Mouse (Mus musculus): ENCODE data around the gene Stim2. TPM values are rescaled to one million over a fixed set of nuclear protein-coding genes. Genes with fewer than 3 reads are reported as not detected.

The Stim2 gene
- total and polyA plus RNA-seq, 2 experiments from 2014 or later = 27.1 to 34.2 TPM

DNA sequence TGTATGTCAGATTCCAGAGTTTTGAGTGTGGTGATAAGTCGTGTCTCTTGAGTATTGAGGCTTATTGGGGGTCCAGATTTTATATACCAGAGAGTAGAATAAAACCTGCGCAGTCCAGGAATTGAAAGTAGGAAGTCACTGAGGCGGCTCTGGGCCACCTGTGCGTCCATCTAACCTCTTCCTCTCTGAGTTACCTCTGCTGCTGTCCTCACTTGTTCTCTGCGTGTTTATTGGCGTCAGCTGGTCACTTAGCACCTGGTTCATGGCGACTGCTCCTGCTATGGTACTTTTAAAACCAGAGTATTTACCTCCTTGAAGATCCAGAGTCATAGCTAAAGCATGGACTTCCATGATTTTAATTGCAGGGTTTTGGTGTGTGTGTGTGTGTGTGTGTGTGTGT lies 73.4 kb downstream of the Stim2 start:
- Histone ChIP-seq H3K4me1 (ENCODE audit: insufficient read depth) (no peaks in the 10 kb centered on the region), H3K27me3 (ENCODE audit: insufficient read depth, low read length) (no peaks in the 10 kb centered on the region), H3K4me3 (ENCODE audit: low read depth, low read length) (no peak overlapping the region), H3K27ac (ENCODE audit: low read depth, low read length) (no peak overlapping the region), H3K9ac (no peak overlapping the region), H3K4me2 (ENCODE audit: low read depth) (no peak overlapping the region), H3K36me3 (ENCODE audit: insufficient read depth) (no peaks in the 10 kb centered on the region), H3K9me3 (ENCODE audit: low read length) (no peaks in the 10 kb centered on the region)
- TF ChIP-seq CTCF (IDR thresholded peaks at IDR 0.05; ENCODE audit: low read depth) = no peak
- DNase-seq (no peak), ATAC-seq (no peak)
- WGBS = 88% methylated on average over 7 of the region's 7 CpGs

DNA sequence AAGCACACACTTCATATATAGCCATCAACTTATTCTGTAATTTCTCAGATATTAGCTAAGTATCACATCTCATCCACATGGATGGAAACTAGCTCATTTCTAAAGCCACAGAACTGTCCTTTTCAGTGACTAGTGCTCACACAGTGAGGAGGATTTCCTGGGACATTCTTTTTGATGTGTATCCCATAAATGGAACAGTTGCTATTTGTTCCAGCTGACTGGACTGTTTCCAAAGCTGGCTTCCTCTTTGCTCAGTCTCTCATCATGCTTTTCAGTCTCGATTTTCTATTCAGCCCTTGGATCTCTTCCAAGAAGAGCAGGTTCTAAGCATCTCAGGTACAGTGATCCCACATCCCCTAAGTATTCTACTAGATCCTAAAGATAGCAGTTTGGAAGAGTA lies 75.0 kb downstream of the Stim2 start:
- Histone ChIP-seq H3K27ac (ENCODE audit: low read depth, low read length) (peak overlapping the region; percentile 24; the same call in 1 of the 2 replicates), H3K4me1 (ENCODE audit: insufficient read depth) (no peaks in the 10 kb centered on the region), H3K9me3 (ENCODE audit: low read length) (no peaks in the 10 kb centered on the region), H3K27me3 (ENCODE audit: insufficient read depth, low read length) (no peaks in the 10 kb centered on the region), H3K9ac (no peak overlapping the region), H3K4me3 (ENCODE audit: low read depth, low read length) (no peak overlapping the region), H3K4me2 (ENCODE audit: low read depth) (no peak overlapping the region), H3K36me3 (ENCODE audit: insufficient read depth) (no peaks in the 10 kb centered on the region)
- TF ChIP-seq CTCF (IDR thresholded peaks at IDR 0.05; ENCODE audit: low read depth) = no peak
- ATAC-seq (no peak), DNase-seq (no peak)
- 5% methylated on average over 1 of the region's 1 CpGs for WGBS

DNA sequence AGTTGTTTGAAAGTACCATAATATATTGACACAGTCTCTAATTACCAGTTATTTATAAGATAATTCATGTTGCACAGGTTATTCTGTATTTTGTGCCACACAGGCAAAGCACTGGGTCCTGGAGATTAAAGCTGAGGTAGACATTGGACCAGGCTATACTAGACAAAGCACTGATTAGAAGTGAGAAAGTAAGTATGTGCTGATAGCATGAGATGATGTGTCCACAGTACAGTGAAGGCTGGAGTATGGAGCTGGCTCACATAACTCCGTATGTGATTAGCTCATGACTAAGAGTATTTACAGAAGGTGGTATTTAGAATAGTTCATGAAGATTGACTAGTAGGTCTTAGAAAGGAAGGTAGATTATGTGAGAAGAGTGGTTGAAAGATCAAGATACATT lies 81.7 kb downstream of the Stim2 start:
- H3K9ac ChIP-seq = no peak overlapping the region
- TF ChIP-seq CTCF (IDR thresholded peaks at IDR 0.05; ENCODE audit: low read depth) = no peak
- H3K27ac ChIP-seq (ENCODE audit: low read depth, low read length) = no peak overlapping the region
- DNase-seq (no peak), ATAC-seq (no peak)
- WGBS = 100% methylated on average over 1 of the region's 1 CpGs
- H3K27me3 ChIP-seq (ENCODE audit: insufficient read depth, low read length) = no peaks in the 10 kb centered on the region
- H3K4me2 ChIP-seq (ENCODE audit: low read depth) = no peak overlapping the region
- no peaks in the 10 kb centered on the region for H3K9me3 ChIP-seq (ENCODE audit: low read length)
- no peaks in the 10 kb centered on the region for H3K36me3 ChIP-seq (ENCODE audit: insufficient read depth)
- H3K4me3 ChIP-seq (ENCODE audit: low read depth, low read length) = no peak overlapping the region
- no peaks in the 10 kb centered on the region for H3K4me1 ChIP-seq (ENCODE audit: insufficient read depth)

DNA sequence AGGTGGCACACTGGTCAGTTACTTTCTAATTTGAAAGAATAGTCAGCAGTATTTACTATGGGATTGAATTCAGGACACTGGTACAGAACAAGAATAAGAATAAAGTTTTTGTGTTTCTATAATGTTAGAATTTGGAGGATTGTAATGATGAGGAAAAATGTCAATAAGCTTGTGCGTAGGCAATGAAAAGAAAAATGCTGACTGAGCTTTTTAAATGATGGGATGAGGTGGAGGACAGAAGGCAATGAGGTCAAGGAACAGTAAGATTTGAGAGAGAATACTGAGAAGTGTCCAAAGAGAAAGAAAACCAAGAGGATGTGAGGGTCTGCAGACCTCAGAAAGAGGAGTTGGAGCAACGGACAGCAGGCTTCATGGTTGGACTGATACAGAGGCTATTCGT lies 89.6 kb downstream of the Stim2 start:
- Histone ChIP-seq H3K4me1 (ENCODE audit: insufficient read depth) (no peaks in the 10 kb centered on the region), H3K27me3 (ENCODE audit: insufficient read depth, low read length) (no peaks in the 10 kb centered on the region), H3K9ac (no peak overlapping the region), H3K4me3 (ENCODE audit: low read depth, low read length) (no peak overlapping the region), H3K4me2 (ENCODE audit: low read depth) (no peak overlapping the region), H3K9me3 (ENCODE audit: low read length) (no peaks in the 10 kb centered on the region), H3K27ac (ENCODE audit: low read depth, low read length) (no peak overlapping the region), H3K36me3 (ENCODE audit: insufficient read depth) (no peaks in the 10 kb centered on the region)
- 86% methylated on average over 3 of the region's 3 CpGs for WGBS
- no peak for TF ChIP-seq CTCF (IDR thresholded peaks at IDR 0.05; ENCODE audit: low read depth)
- ATAC-seq (no peak), DNase-seq (no peak)

DNA sequence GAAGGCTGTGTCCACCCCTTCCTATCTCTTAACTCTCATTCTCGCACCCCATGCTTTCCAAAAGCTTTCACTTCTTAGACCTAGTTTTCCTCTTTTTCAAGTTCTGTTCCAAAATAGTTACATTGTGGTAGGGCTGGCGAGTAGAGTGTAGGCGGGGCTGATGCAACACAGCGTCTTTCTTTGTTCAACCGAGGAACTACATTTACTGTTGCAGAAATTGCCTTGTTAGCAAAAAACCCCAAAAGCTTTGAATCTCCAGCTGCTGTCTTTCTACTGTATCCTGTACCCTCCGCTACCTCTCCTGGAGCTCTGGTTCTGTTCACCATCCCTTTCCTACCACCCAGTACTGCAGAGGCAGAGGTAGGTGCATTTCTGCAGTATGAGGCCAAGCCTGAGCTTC lies 99.9 kb downstream of the Stim2 start:
- no peak overlapping the region for H3K4me3 ChIP-seq (ENCODE audit: low read depth, low read length)
- no peak overlapping the region for H3K27ac ChIP-seq (ENCODE audit: low read depth, low read length)
- no peak for DNase-seq
- WGBS = 66% methylated on average over 6 of the region's 6 CpGs
- H3K9ac ChIP-seq = no peak overlapping the region
- no peaks in the 10 kb centered on the region for H3K36me3 ChIP-seq (ENCODE audit: insufficient read depth)
- H3K27me3 ChIP-seq (ENCODE audit: insufficient read depth, low read length) = no peaks in the 10 kb centered on the region
- no peak for TF ChIP-seq CTCF (IDR thresholded peaks at IDR 0.05; ENCODE audit: low read depth)
- no peak overlapping the region for H3K4me2 ChIP-seq (ENCODE audit: low read depth)
- H3K9me3 ChIP-seq (ENCODE audit: low read length) = no peaks in the 10 kb centered on the region
- no peak for ATAC-seq
- peaks cover 10% of the 10 kb centered on the region for H3K4me1 ChIP-seq (ENCODE audit: insufficient read depth)

DNA sequence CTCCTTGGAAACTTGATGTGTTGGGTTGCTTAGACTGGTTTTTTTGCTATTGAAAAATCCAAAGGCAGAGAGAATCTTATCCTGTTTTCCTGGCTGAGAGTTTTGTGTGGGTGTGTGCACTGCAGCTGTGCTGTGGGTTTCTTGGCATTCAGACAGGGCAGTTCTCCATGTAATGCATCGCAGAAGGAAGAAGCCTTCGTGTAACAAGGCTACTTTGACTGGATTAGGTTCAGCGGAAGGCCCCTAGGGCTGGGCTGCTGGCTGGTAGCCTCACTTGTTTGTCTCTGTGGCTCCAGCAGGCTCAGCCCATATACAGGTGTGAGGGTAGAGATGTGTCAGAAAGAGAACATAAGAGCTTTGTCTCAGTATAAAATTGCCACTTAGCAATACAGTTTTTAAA lies 102.6 kb downstream of the Stim2 start:
- Histone ChIP-seq H3K27me3 (ENCODE audit: insufficient read depth, low read length) (no peaks in the 10 kb centered on the region), H3K9me3 (ENCODE audit: low read length) (no peaks in the 10 kb centered on the region), H3K4me3 (ENCODE audit: low read depth, low read length) (no peak overlapping the region), H3K4me2 (ENCODE audit: low read depth) (no peak overlapping the region), H3K9ac (no peak overlapping the region), H3K27ac (ENCODE audit: low read depth, low read length) (0 out of 2 replicates have a peak overlapping the region, but pooled peaks have one; percentile 45), H3K4me1 (ENCODE audit: insufficient read depth) (peaks cover 10% of the 10 kb centered on the region), H3K36me3 (ENCODE audit: insufficient read depth) (no peaks in the 10 kb centered on the region)
- 20% methylated on average over 3 of the region's 3 CpGs for WGBS
- no peak for TF ChIP-seq CTCF (IDR thresholded peaks at IDR 0.05; ENCODE audit: low read depth)
- DNase-seq = peak; percentile 64
- ATAC-seq = peak; percentile 83

DNA sequence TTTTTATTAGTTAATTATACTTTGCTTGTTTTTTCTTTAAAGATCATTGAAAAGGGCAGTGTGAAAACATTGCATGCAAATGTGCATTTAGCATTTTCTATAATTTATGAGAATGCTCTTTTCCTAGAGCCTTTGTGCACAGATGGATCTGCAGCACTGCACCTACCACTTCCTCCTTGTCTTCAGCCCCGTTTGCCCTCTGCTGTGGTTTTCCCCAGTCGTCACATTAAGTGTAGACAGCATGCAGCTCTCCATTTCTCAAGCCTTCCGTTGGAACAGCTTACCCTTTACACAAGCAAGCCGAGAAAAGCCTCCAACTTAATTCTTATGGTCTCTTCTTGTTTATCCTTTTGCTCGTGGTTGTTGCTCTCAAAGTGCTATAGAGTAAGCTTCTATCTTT lies 103.0 kb downstream of the Stim2 start:
- no peaks in the 10 kb centered on the region for H3K9me3 ChIP-seq (ENCODE audit: low read length)
- no peak overlapping the region for H3K4me3 ChIP-seq (ENCODE audit: low read depth, low read length)
- no peak overlapping the region for H3K9ac ChIP-seq
- no peaks in the 10 kb centered on the region for H3K36me3 ChIP-seq (ENCODE audit: insufficient read depth)
- TF ChIP-seq CTCF (IDR thresholded peaks at IDR 0.05; ENCODE audit: low read depth) = no peak
- H3K27ac ChIP-seq (ENCODE audit: low read depth, low read length) = peak overlapping the region; percentile 45; the same call in 1 of the 2 replicates
- WGBS = 28% methylated on average over 5 of the region's 5 CpGs
- peaks cover 10% of the 10 kb centered on the region for H3K4me1 ChIP-seq (ENCODE audit: insufficient read depth)
- ATAC-seq = 0 out of 2 replicates have a peak, but pooled peaks have one; percentile 50
- no peak overlapping the region for H3K4me2 ChIP-seq (ENCODE audit: low read depth)
- DNase-seq = peak; percentile 13
- no peaks in the 10 kb centered on the region for H3K27me3 ChIP-seq (ENCODE audit: insufficient read depth, low read length)

DNA sequence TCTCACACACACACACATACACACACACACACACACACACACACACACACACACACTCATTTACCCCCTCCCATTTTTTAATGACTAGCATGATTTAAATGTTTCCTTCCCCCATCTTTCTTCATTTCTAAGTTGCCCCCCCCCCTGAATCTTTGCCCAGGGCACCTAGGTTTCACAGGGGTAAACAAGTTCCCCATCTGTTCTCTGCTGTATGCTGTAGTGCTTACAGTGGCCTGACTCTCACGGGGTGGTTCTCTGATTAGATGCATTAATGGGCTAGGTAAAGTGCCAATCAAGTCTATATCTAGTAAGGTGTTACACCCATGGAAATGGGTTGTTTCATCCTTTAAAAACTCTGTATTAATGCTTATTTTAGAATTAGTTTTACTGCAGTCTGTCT lies 103.7 kb downstream of the Stim2 start:
- H3K4me3 ChIP-seq (ENCODE audit: low read depth, low read length) = no peak overlapping the region
- no peak for ATAC-seq
- no peak overlapping the region for H3K9ac ChIP-seq
- H3K27me3 ChIP-seq (ENCODE audit: insufficient read depth, low read length) = no peaks in the 10 kb centered on the region
- peaks cover 10% of the 10 kb centered on the region for H3K4me1 ChIP-seq (ENCODE audit: insufficient read depth)
- no peaks in the 10 kb centered on the region for H3K36me3 ChIP-seq (ENCODE audit: insufficient read depth)
- H3K27ac ChIP-seq (ENCODE audit: low read depth, low read length) = no peak overlapping the region
- TF ChIP-seq CTCF (IDR thresholded peaks at IDR 0.05; ENCODE audit: low read depth) = no peak
- H3K9me3 ChIP-seq (ENCODE audit: low read length) = no peaks in the 10 kb centered on the region
- DNase-seq = no peak
- 44% methylated on average over 1 of the region's 1 CpGs for WGBS
- no peak overlapping the region for H3K4me2 ChIP-seq (ENCODE audit: low read depth)
